Mouse (Mus musculus) embryonic facial prominence, embryonic 14.5 days (tissue): ENCODE data around the gene Zkscan17. TPM values are rescaled to one million over a fixed set of nuclear protein-coding genes. Genes with fewer than 3 reads are reported as not detected.

Source experiments
- polyA plus RNA-seq: library from polyadenylated mRNA; unstranded; fragments of >200 nt; fragmentation: Nextera tagmentation; extraction: Ambion mirVana; gene quantifications from 2 replicates; pipeline ENCODE4 v1.2.1, GENCODE M21; 2014

The Zkscan17 gene
- polyA plus RNA-seq, 1 experiment from 2014 or later = 17.1 TPM

Other genes with a start within 250 kb of the Zkscan17 start
- gene Wnt3a, start 236.0 kb downstream of the Zkscan17 start, polyA plus RNA-seq = 0.77 and 0.78 TPM in 2 replicates
- 4.8 and 5.8 TPM in 2 replicates for gene Wnt9a, start 219.8 kb downstream of the Zkscan17 start, polyA plus RNA-seq
- not detected in 2 replicates for gene Prss38, start 151.1 kb downstream of the Zkscan17 start, polyA plus RNA-seq
- gene Jmjd4, start 76.7 kb downstream of the Zkscan17 start, polyA plus RNA-seq = 9.7 and 11.1 TPM in 2 replicates
- 124 and 142 TPM in 2 replicates for gene Snap47, start 75.6 kb downstream of the Zkscan17 start, polyA plus RNA-seq
- gene Zfp867, start 54.3 kb downstream of the Zkscan17 start, polyA plus RNA-seq = 8.8 and 11.0 TPM in 2 replicates
- 0.29 and 0.45 TPM in 2 replicates for gene Nlrp3, start 14.8 kb upstream of the Zkscan17 start, polyA plus RNA-seq
- gene Olfr222, start 49.5 kb upstream of the Zkscan17 start, polyA plus RNA-seq = 0.11 TPM in 1 of 2 replicates, not detected in the other
- 0.12 TPM in 1 of 2 replicates, not detected in the other for gene Olfr223, start 66.5 kb upstream of the Zkscan17 start, polyA plus RNA-seq
- 75.0 and 80.4 TPM in 2 replicates for gene Mprip, start 134.6 kb upstream of the Zkscan17 start, polyA plus RNA-seq